Mouse (Mus musculus): ENCODE data around the gene Filip1. TPM values are rescaled to one million over a fixed set of nuclear protein-coding genes. Genes with fewer than 3 reads are reported as not detected.

The Filip1 gene
- total and polyA plus RNA-seq, 3 experiments, result 0.71 to 1.5 (median 1.3) TPM

GRCm38 (mm10) chr9:79944872-79945271 is 67.8 kb downstream of the Filip1 start:
- H3K9ac ChIP-seq (ENCODE audit: insufficient read depth, low read depth), result no peak overlapping the region
- DNase-seq (ENCODE audit: extremely low read depth), result no peak
- in situ Hi-C loops (cut with MboI; ENCODE audit: low pct_ligation_motif_present, low pct_unique_long_range_greater_than_20kb, low sequenced_read_pairs), result no loop called here
- no peaks in the 10 kb centered on the region for H3K36me3 ChIP-seq (replicated peaks in 1 of 2; ENCODE audit: control insufficient read depth in 1 of 2, insufficient read depth in 1 of 2, low read length in 1 of 2)
- dilution Hi-C loops (cut with MboI; ENCODE audit: extremely low pct_ligation_motif_present, extremely low pct_unique_long_range_greater_than_20kb, low sequenced_read_pairs), result no loop called here
- H3K79me2 ChIP-seq (replicated peaks; ENCODE audit: control insufficient read depth, extremely low read depth, insufficient read depth, poor library complexity, severe bottlenecking), result no peaks in the 10 kb centered on the region
- H3K4me3 ChIP-seq (replicated peaks in 1 of 3; ENCODE audit: low read depth in 2 of 3, low read length in 2 of 3, poor library complexity in 1 of 3), result no peak overlapping the region
- no peak for TF ChIP-seq CTCF (conservative IDR thresholded peaks at IDR 0.05 in 1 of 2, IDR thresholded peaks at IDR 0.05 in 1 of 2; ENCODE audit: low read depth in 2 of 2, low read length in 2 of 2)
- no peak for TF ChIP-seq SMC3 (IDR thresholded peaks at IDR 0.05; ENCODE audit: low read depth, low read length)
- no peak for TF ChIP-seq ETS1 (conservative IDR thresholded peaks at IDR 0.05; ENCODE audit: low read depth, low read length)
- no peak for TF ChIP-seq ZKSCAN1 (IDR thresholded peaks at IDR 0.05; ENCODE audit: borderline replicate concordance, low read depth, low read length)
- TF ChIP-seq RCOR1 (conservative IDR thresholded peaks at IDR 0.05; ENCODE audit: low read depth, low read length), result no peak
- H3K27me3 ChIP-seq (replicated peaks), result no peaks in the 10 kb centered on the region
- no peak overlapping the region for H3K27ac ChIP-seq (ENCODE audit: insufficient read depth, low read depth)
- H3K4me1 ChIP-seq (ENCODE audit: control insufficient read depth in 1 of 2, insufficient read depth in 2 of 2), result peaks cover 5% of the 10 kb centered on the region in 2 experiments; a peak in 3 of 4 replicates
- no peaks in the 10 kb centered on the region for H3K9me3 ChIP-seq (replicated peaks; ENCODE audit: low read length)
- no peak overlapping the region for H3K4me2 ChIP-seq (ENCODE audit: insufficient read depth, low read depth, poor library complexity, severe bottlenecking)

- Histone ChIP-seq H3K4me1 (ENCODE audit: control insufficient read depth in 1 of 2, insufficient read depth in 2 of 2) (peaks cover 5% of the 10 kb centered on the region in 2 experiments; a peak in 3 of 4 replicates), H3K4me2 (ENCODE audit: insufficient read depth, low read depth, poor library complexity, severe bottlenecking) (no peak overlapping the region), H3K36me3 (replicated peaks in 1 of 2; ENCODE audit: control insufficient read depth in 1 of 2, insufficient read depth in 1 of 2, low read length in 1 of 2) (no peaks in the 10 kb centered on the region), H3K27me3 (replicated peaks) (no peaks in the 10 kb centered on the region), H3K4me3 (replicated peaks in 1 of 3; ENCODE audit: low read depth in 2 of 3, low read length in 2 of 3, poor library complexity in 1 of 3) (no peak overlapping the region), H3K9ac (ENCODE audit: insufficient read depth, low read depth) (no peak overlapping the region), H3K27ac (ENCODE audit: insufficient read depth, low read depth) (no peak overlapping the region), H3K79me2 (replicated peaks; ENCODE audit: control insufficient read depth, extremely low read depth, insufficient read depth, poor library complexity, severe bottlenecking) (no peaks in the 10 kb centered on the region), H3K9me3 (replicated peaks; ENCODE audit: low read length) (no peaks in the 10 kb centered on the region)
- in situ Hi-C loops (cut with MboI; ENCODE audit: low pct_ligation_motif_present, low pct_unique_long_range_greater_than_20kb, low sequenced_read_pairs), result no loop called here
- dilution Hi-C loops (cut with MboI; ENCODE audit: extremely low pct_ligation_motif_present, extremely low pct_unique_long_range_greater_than_20kb, low sequenced_read_pairs), result no loop called here
- no peak for DNase-seq (ENCODE audit: extremely low read depth)
- TF ChIP-seq RAD21 (IDR thresholded peaks at IDR 0.05; ENCODE audit: low read depth, low read length), result no peak
- TF ChIP-seq JUND (conservative IDR thresholded peaks at IDR 0.05; ENCODE audit: low read depth, low read length), result no peak
- TF ChIP-seq ZMIZ1 (IDR thresholded peaks at IDR 0.05; ENCODE audit: low read depth, low read length), result no peak
- no peak for TF ChIP-seq MXI1 (IDR thresholded peaks at IDR 0.05; ENCODE audit: low read depth, low read length)
- TF ChIP-seq PAX5 (IDR thresholded peaks at IDR 0.05; ENCODE audit: low read length), result no peak
- TF ChIP-seq CHD1 (IDR thresholded peaks at IDR 0.05; ENCODE audit: low read depth, low read length), result no peak
- no peak for TF ChIP-seq USF2 (conservative IDR thresholded peaks at IDR 0.05; ENCODE audit: low read depth, low read length)
- TF ChIP-seq IRF4 (IDR thresholded peaks at IDR 0.05; ENCODE audit: low read depth, low read length), result no peak
- TF ChIP-seq EP300 (IDR thresholded peaks at IDR 0.05; ENCODE audit: low read length), result no peak
- no peak for TF ChIP-seq BHLHE40 (IDR thresholded peaks at IDR 0.05; ENCODE audit: low read depth, low read length)
- TF ChIP-seq SMC3 (IDR thresholded peaks at IDR 0.05; ENCODE audit: low read depth, low read length), result no peak
- TF ChIP-seq MAZ (IDR thresholded peaks at IDR 0.05; ENCODE audit: low read depth, low read length), result no peak
- TF ChIP-seq ZKSCAN1 (IDR thresholded peaks at IDR 0.05; ENCODE audit: borderline replicate concordance, low read depth, low read length), result no peak
- TF ChIP-seq KAT2A (IDR thresholded peaks at IDR 0.05; ENCODE audit: insufficient replicate concordance, low read length), result no peak
These were observed 68.7 kb downstream of the Filip1 start for GRCm38 (mm10) chr9:79943986-79944385.

All from CH12.LX (cell line).